Mouse (Mus musculus): ENCODE data around the gene Syt1. TPM values are rescaled to one million over a fixed set of nuclear protein-coding genes. Genes with fewer than 3 reads are reported as not detected.

Gene Syt1
- total and polyA plus RNA-seq, 3 experiments, result 0.01 to 0.11 TPM; not detected in 1

DNA sequence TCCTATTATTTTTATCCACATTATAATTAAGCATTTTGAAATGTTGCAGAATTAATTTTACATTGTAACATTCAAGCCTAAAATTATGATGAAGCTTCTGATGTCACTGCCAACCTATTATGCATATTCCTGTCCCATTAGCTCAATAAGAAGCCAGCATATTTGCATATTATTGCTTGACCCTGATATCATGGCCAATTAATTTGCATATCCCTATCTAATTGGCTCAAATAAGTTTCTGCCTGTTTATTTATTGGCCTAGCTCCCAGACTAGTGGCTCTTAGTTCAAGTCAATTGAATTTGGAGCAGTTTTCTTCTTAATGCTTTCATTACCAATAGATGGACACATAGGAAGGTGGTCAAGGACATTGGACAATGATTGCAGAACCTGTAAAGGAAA lies 433.2 kb downstream of the Syt1 start:
- Histone ChIP-seq H3K4me1 (ENCODE audit: insufficient read depth, low read depth, low read length) (peaks cover 15% of the 10 kb centered on the region), H3K9me3 (replicated peaks) (no peaks in the 10 kb centered on the region), H3K4me3 (ENCODE audit: low read depth, low read length) (no peak overlapping the region), H3K36me3 (replicated peaks) (no peaks in the 10 kb centered on the region), H3K27me3 (ENCODE audit: insufficient read depth, low read length) (no peaks in the 10 kb centered on the region)
- no peak for TF ChIP-seq POLR2AphosphoS5 (IDR thresholded peaks at IDR 0.05; ENCODE audit: insufficient replicate concordance, low read depth, low read length)
- TF ChIP-seq GATA2 (IDR thresholded peaks at IDR 0.05; ENCODE audit: borderline replicate concordance, low read depth, low read length), result no peak
- DNase-seq (ENCODE audit: low spot score) (no peak), ATAC-seq (ENCODE audit: extremely low read depth, insufficient number of reproducible peaks, low FRiP score, poor library complexity, severe bottlenecking) (no peak)

DNA sequence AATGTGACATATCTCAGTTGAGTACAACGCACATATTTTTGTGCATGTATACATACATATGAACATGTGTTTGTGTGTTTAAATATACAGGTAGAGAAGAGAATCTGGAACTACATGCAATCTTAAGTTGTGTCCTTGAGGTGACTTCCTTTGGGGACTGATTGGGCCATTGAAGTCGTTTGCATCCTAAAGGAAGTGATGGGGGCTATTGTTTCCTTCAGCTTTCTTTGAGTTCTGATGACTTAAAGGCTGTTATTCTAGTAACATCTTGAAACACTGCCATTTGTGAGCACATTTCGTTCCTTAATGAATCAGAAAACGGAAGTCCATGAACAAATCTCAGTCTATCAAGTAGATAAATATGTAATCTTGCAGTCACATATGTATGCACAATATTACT lies 438.0 kb downstream of the Syt1 start:
- no peak for DNase-seq (ENCODE audit: low spot score)
- Histone ChIP-seq H3K27me3 (ENCODE audit: insufficient read depth, low read length) (no peaks in the 10 kb centered on the region), H3K4me3 (ENCODE audit: low read depth, low read length) (no peak overlapping the region), H3K36me3 (replicated peaks) (no peaks in the 10 kb centered on the region), H3K4me1 (ENCODE audit: insufficient read depth, low read depth, low read length) (no peaks in the 10 kb centered on the region), H3K9me3 (replicated peaks) (no peaks in the 10 kb centered on the region)
- TF ChIP-seq GATA1 (IDR thresholded peaks at IDR 0.05; ENCODE audit: borderline replicate concordance, low read length) (no peak), GATA2 (IDR thresholded peaks at IDR 0.05; ENCODE audit: borderline replicate concordance, low read depth, low read length) (no peak)
- no peak for ATAC-seq (ENCODE audit: extremely low read depth, insufficient number of reproducible peaks, low FRiP score, poor library complexity, severe bottlenecking)

DNA sequence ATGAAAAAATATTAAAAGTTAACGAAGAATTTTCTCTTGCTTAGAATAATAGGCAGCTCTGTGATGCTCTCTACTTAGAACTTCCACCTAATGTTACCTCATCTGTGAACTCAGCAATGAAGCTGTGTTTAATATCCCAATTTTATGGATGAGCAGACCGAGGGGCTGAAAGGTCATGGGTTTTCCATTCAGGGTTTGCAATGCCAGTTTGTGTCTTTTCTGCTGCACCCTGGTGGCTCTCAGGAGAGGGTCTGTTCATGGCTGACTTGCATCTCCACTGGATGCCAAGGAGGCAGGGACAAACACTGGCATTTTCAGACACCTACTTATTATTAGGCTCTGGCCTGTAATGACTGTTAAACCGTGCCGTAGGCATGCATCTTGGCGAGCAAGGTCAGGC lies 439.7 kb downstream of the Syt1 start:
- ATAC-seq (ENCODE audit: extremely low read depth, insufficient number of reproducible peaks, low FRiP score, poor library complexity, severe bottlenecking), result no peak
- no peak for DNase-seq (ENCODE audit: low spot score)
- TF ChIP-seq POLR2AphosphoS5 (IDR thresholded peaks at IDR 0.05; ENCODE audit: insufficient replicate concordance, low read depth, low read length) (no peak), GATA1 (IDR thresholded peaks at IDR 0.05; ENCODE audit: borderline replicate concordance, low read length) (no peak), TAL1 (conservative IDR thresholded peaks at IDR 0.05; ENCODE audit: low read depth, low read length) (no peak), GATA2 (IDR thresholded peaks at IDR 0.05; ENCODE audit: borderline replicate concordance, low read depth, low read length) (no peak), CTCF (IDR thresholded peaks at IDR 0.05; ENCODE audit: low read depth, low read length) (no peak)
- Histone ChIP-seq H3K4me3 (ENCODE audit: low read depth, low read length) (no peak overlapping the region), H3K27me3 (ENCODE audit: insufficient read depth, low read length) (no peaks in the 10 kb centered on the region), H3K36me3 (replicated peaks) (no peaks in the 10 kb centered on the region), H3K4me1 (ENCODE audit: insufficient read depth, low read depth, low read length) (no peaks in the 10 kb centered on the region), H3K9me3 (replicated peaks) (no peaks in the 10 kb centered on the region)

DNA sequence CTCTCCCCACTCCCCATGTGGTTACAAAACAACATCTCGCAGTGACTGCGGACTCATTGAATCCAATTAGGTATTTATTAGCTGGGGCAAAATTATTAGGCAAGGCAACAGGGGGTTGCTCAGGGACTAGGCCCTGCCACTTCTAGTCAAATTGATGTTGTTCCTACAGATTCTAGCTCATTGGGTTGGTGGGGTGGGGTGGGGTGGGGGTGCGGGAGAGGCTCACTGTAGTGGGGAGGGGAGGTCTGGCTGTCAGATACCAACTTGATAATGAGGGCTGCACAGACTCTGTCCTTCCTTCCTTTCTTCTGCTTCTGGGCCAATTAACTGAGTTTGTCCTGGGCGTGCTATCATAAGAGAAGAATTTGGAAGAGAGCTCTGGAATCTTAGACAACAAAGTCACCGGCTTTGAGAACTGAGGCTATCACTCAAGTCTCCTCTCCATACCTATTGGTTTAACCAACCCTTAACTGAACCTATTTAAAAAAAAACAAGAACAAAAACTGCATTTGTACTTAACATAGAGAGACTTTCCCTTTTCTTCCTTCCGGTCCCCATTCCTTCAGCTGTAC lies 441.1 kb downstream of the Syt1 start:
- Histone ChIP-seq H3K9me3 (replicated peaks) (no peaks in the 10 kb centered on the region), H3K4me3 (ENCODE audit: low read depth, low read length) (no peak overlapping the region), H3K27me3 (ENCODE audit: insufficient read depth, low read length) (no peaks in the 10 kb centered on the region), H3K4me1 (ENCODE audit: insufficient read depth, low read depth, low read length) (no peaks in the 10 kb centered on the region), H3K36me3 (replicated peaks) (no peaks in the 10 kb centered on the region)
- no peak for ATAC-seq (ENCODE audit: extremely low read depth, insufficient number of reproducible peaks, low FRiP score, poor library complexity, severe bottlenecking)
- DNase-seq (ENCODE audit: low spot score), result no peak
- TF ChIP-seq GATA1 (IDR thresholded peaks at IDR 0.05; ENCODE audit: borderline replicate concordance, low read length), result no peak

DNA sequence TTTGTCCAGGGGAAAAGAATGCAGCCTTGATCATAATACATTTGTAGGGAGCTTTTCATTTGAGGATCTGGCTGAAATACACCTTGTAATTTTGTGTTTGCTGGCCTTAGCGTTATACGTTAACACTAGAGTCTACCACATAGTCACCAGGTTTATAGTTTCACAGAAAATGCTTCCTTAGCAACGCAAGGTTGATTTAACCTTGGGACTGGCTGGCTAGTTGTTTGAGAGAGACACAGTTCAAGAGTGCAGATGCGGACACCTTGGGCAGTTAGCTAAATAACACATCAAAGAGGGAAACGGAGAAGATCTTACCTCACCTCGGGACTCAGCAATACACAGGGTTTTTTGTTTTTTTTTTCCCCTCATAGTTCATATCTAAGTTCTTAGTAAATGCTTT lies 441.9 kb downstream of the Syt1 start:
- no peak overlapping the region for H3K4me3 ChIP-seq (ENCODE audit: low read depth, low read length)
- H3K4me1 ChIP-seq (ENCODE audit: insufficient read depth, low read depth, low read length), result no peaks in the 10 kb centered on the region
- DNase-seq (ENCODE audit: low spot score) (no peak), ATAC-seq (ENCODE audit: extremely low read depth, insufficient number of reproducible peaks, low FRiP score, poor library complexity, severe bottlenecking) (no peak)
- H3K36me3 ChIP-seq (replicated peaks), result no peaks in the 10 kb centered on the region
- no peaks in the 10 kb centered on the region for H3K9me3 ChIP-seq (replicated peaks)
- no peak for TF ChIP-seq CTCF (IDR thresholded peaks at IDR 0.05; ENCODE audit: low read depth, low read length)
- TF ChIP-seq POLR2AphosphoS5 (IDR thresholded peaks at IDR 0.05; ENCODE audit: insufficient replicate concordance, low read depth, low read length), result no peak
- no peak for TF ChIP-seq GATA2 (IDR thresholded peaks at IDR 0.05; ENCODE audit: borderline replicate concordance, low read depth, low read length)
- no peak for TF ChIP-seq TAL1 (conservative IDR thresholded peaks at IDR 0.05; ENCODE audit: low read depth, low read length)
- no peak for TF ChIP-seq GATA1 (IDR thresholded peaks at IDR 0.05; ENCODE audit: borderline replicate concordance, low read length)
- no peaks in the 10 kb centered on the region for H3K27me3 ChIP-seq (ENCODE audit: insufficient read depth, low read length)

DNA sequence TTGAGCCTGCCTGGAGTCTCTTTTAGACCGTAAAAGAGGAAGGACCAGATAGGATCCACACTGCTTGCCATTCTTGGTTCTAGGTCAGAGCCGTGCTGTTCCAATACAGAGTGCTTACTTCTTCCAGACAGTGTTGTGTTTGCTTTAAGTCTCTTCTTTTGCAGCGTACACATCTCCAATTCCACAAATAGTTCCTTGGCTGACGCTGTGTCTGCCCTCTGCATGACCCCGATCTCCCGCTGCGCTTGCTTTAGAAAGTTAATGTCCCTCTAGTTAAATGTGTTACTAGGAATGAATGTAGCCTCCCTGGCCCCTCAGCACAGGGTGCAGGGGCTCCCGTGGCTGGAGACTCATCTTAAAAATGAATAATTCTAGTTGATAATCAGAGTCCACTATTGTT lies 442.6 kb downstream of the Syt1 start:
- DNase-seq (ENCODE audit: low spot score) (no peak), ATAC-seq (ENCODE audit: extremely low read depth, insufficient number of reproducible peaks, low FRiP score, poor library complexity, severe bottlenecking) (no peak)
- TF ChIP-seq CTCF (IDR thresholded peaks at IDR 0.05; ENCODE audit: low read depth, low read length), result no peak
- TF ChIP-seq POLR2AphosphoS5 (IDR thresholded peaks at IDR 0.05; ENCODE audit: insufficient replicate concordance, low read depth, low read length), result no peak
- no peak for TF ChIP-seq GATA2 (IDR thresholded peaks at IDR 0.05; ENCODE audit: borderline replicate concordance, low read depth, low read length)
- TF ChIP-seq TAL1 (conservative IDR thresholded peaks at IDR 0.05; ENCODE audit: low read depth, low read length), result no peak
- no peak for TF ChIP-seq GATA1 (IDR thresholded peaks at IDR 0.05; ENCODE audit: borderline replicate concordance, low read length)
- Histone ChIP-seq H3K4me3 (ENCODE audit: low read depth, low read length) (no peak overlapping the region), H3K27me3 (ENCODE audit: insufficient read depth, low read length) (no peaks in the 10 kb centered on the region), H3K4me1 (ENCODE audit: insufficient read depth, low read depth, low read length) (no peaks in the 10 kb centered on the region), H3K36me3 (replicated peaks) (no peaks in the 10 kb centered on the region), H3K9me3 (replicated peaks) (no peaks in the 10 kb centered on the region)

DNA sequence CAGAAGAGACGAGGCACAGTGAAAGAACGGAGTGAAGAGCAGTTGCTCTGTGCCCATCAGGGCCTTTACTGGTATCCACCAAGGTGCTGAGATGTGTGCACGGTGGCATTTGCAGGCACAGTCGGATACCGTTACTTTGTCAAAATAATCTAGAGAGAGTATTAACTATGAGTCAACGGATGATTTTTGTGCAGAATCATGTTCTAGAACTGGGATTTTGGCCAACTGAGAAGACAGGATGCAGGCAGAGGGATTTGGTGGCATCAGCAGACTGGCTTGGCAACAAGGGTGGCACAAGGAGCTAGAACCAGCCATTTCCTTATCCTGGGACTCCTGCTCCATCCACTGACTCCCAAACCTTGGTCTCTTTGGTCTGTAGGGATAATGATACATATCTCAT lies 443.3 kb downstream of the Syt1 start:
- H3K9me3 ChIP-seq (replicated peaks), result no peaks in the 10 kb centered on the region

More for the DNA sequence above, 443.3 kb downstream of the Syt1 start:
- Histone ChIP-seq H3K4me3 (ENCODE audit: low read depth, low read length) (no peak overlapping the region), H3K27me3 (ENCODE audit: insufficient read depth, low read length) (no peaks in the 10 kb centered on the region), H3K4me1 (ENCODE audit: insufficient read depth, low read depth, low read length) (no peaks in the 10 kb centered on the region), H3K36me3 (replicated peaks) (no peaks in the 10 kb centered on the region)
- ATAC-seq (ENCODE audit: extremely low read depth, insufficient number of reproducible peaks, low FRiP score, poor library complexity, severe bottlenecking) (no peak), DNase-seq (ENCODE audit: low spot score) (no peak)
- TF ChIP-seq GATA2 (IDR thresholded peaks at IDR 0.05; ENCODE audit: borderline replicate concordance, low read depth, low read length) (no peak), TAL1 (conservative IDR thresholded peaks at IDR 0.05; ENCODE audit: low read depth, low read length) (no peak), POLR2AphosphoS5 (IDR thresholded peaks at IDR 0.05; ENCODE audit: insufficient replicate concordance, low read depth, low read length) (no peak), CTCF (IDR thresholded peaks at IDR 0.05; ENCODE audit: low read depth, low read length) (no peak), GATA1 (IDR thresholded peaks at IDR 0.05; ENCODE audit: borderline replicate concordance, low read length) (no peak)

Measured in G1E (cell line).